In the genomic region with DNA sequence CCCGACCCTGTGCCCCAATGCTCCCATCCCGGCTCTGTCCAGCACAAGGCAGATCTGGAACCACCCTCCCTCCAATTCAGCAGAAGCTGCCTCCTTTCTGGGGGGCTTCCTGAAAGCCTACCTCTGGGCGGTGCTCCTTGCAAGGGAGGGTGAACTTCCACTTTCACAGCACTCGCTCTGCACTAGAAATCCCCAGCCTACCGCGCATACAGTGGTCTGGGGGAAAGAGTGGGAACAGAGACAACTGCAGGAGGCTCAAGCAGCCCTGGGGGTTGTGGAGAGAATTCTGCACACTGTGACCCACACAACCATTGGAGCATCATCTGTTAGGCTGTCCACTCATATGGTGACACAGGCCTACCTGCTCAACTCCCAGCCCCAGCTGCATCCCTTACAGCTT, we compare ENCODE assay signal across 32 mouse cellular contexts. TPM values are rescaled to one million over a fixed set of nuclear protein-coding genes. Genes with fewer than 3 reads are reported as not detected.
DNase-seq lines count a peak whose midpoint lies in the region; ATAC-seq and TF ChIP-seq lines count a peak whose summit lies in the region.
"Had no signal": no experiment of that assay in that cellular context is flagged by ENCODE, and none has a peak within 500 bp of the region (broad histone marks: within the 10 kb centered on the region; RNA-seq: fewer than 3 reads in every experiment).

No protein-coding gene starts in this region.

- peak overlapping the region; percentile 73; the same call in 1 of the 2 replicates for H3K27ac ChIP-seq in liver, embryonic 13.5 days
- no peak overlapping the region for H3K27ac ChIP-seq in liver, embryonic 11.5 days (ENCODE audit: low read depth, low read length)
- H3K27ac ChIP-seq in stomach, postnatal 0 days (replicated peaks): no peak overlapping the region
- H3K27ac ChIP-seq: embryonic facial prominence, embryonic 13.5 days; forebrain, embryonic 12.5 days; hindbrain, embryonic 12.5 days; hindbrain, postnatal 0 days; intestine, embryonic 15.5 days; kidney, postnatal 0 days; limb, embryonic 10.5 days; limb, embryonic 15.5 days; midbrain, embryonic 13.5 days; neural tube, embryonic 13.5 days had no signal

- TF ChIP-seq CTCF in stomach, postnatal 0 days (IDR thresholded peaks at IDR 0.05; ENCODE audit: low read depth): no peak

- H3K9me3 ChIP-seq in liver, embryonic 13.5 days (replicated peaks): no peaks in the 10 kb centered on the region
- H3K9me3 ChIP-seq in liver, embryonic 11.5 days (ENCODE audit: control insufficient read depth, low read length): no peaks in the 10 kb centered on the region
- H3K9me3 ChIP-seq in stomach, postnatal 0 days (ENCODE audit: control insufficient read depth, low read length): 0 out of 2 replicates have a peak, but pooled peaks cover 2% of the 10 kb centered on the region
- H3K9me3 ChIP-seq: hindbrain, embryonic 12.5 days; intestine, embryonic 15.5 days; limb, embryonic 10.5 days had no signal

- peaks cover 53% of the 10 kb centered on the region for H3K4me1 ChIP-seq in liver, embryonic 13.5 days (replicated peaks)
- peaks cover 11% of the 10 kb centered on the region for H3K4me1 ChIP-seq in liver, embryonic 11.5 days (replicated peaks; ENCODE audit: control insufficient read depth, insufficient read depth, low read length)
- no peaks in the 10 kb centered on the region for H3K4me1 ChIP-seq in stomach, postnatal 0 days (replicated peaks; ENCODE audit: control insufficient read depth, insufficient read depth)
- H3K4me1 ChIP-seq: embryonic facial prominence, embryonic 13.5 days; forebrain, embryonic 12.5 days; intestine, embryonic 15.5 days; limb, embryonic 10.5 days had no signal

- no peak for TF ChIP-seq EP300 in stomach, postnatal 0 days (optimal IDR thresholded peaks at IDR 0.05)

- DNase-seq in liver, embryonic 13.5 days: no peak
- DNase-seq in liver, embryonic 11.5 days (ENCODE audit: low spot score): no peak
- DNase-seq in B cell, adult 2 months: peak; percentile 56 to 58
- peak; percentile 57 for DNase-seq in splenic B cell, adult 2 months (ENCODE audit: low read depth, low spot score)
- no peak for DNase-seq in heart, adult 18-20 months
- no peak for DNase-seq in stomach, postnatal 0 days (ENCODE audit: low spot score)
- DNase-seq: adrenal gland, adult 8-10 months; cerebellum, adult 11 months; cerebellum, adult 9-10 months; cerebellum, postnatal 36 days; gastrocnemius, postnatal 10 days; heart, adult 11 months; heart, postnatal 36 days; kidney, adult 8-10 months; kidney, postnatal 4 days; lung, postnatal 4 days; thymus, adult 18-20 months; thymus, postnatal 36 days had no signal

- H3K4me3 ChIP-seq in liver, embryonic 13.5 days (replicated peaks): no peak overlapping the region
- H3K4me3 ChIP-seq in liver, embryonic 11.5 days (ENCODE audit: low read depth, low read length): no peak overlapping the region
- no peak overlapping the region for H3K4me3 ChIP-seq in stomach, postnatal 0 days (ENCODE audit: low read depth, low read length)
- H3K4me3 ChIP-seq: embryonic facial prominence, embryonic 13.5 days; erythroblast, embryonic 14.5 days; forebrain, embryonic 12.5 days; hindbrain, embryonic 12.5 days; intestine, embryonic 15.5 days; limb, embryonic 10.5 days; limb, embryonic 15.5 days; midbrain, embryonic 13.5 days; neural tube, embryonic 13.5 days had no signal

- peaks cover 7% of the 10 kb centered on the region; the same call in 1 of the 2 replicates for H3K36me3 ChIP-seq in liver, embryonic 13.5 days
- H3K36me3 ChIP-seq in liver, embryonic 11.5 days (ENCODE audit: control insufficient read depth, insufficient read depth, low read length): peaks cover 6% of the 10 kb centered on the region; the same call in 1 of the 2 replicates
- H3K36me3 ChIP-seq in splenic B cell, adult 2 months (ENCODE audit: control insufficient read depth, insufficient read depth, low read length, poor library complexity, severe bottlenecking): peaks cover 3% of the 10 kb centered on the region
- H3K36me3 ChIP-seq in stomach, postnatal 0 days (ENCODE audit: control insufficient read depth, insufficient read depth, low read length): no peaks in the 10 kb centered on the region
- H3K36me3 ChIP-seq: G1E; hindbrain, embryonic 12.5 days; intestine, embryonic 15.5 days; midbrain, embryonic 13.5 days had no signal

- no peak overlapping the region for H3K9ac ChIP-seq in liver, embryonic 13.5 days
- H3K9ac ChIP-seq in liver, embryonic 11.5 days (ENCODE audit: low read depth, low read length): no peak overlapping the region
- no peak overlapping the region for H3K9ac ChIP-seq in stomach, postnatal 0 days (ENCODE audit: low read length)
- H3K9ac ChIP-seq: embryonic facial prominence, embryonic 13.5 days; forebrain, embryonic 12.5 days; hindbrain, embryonic 12.5 days; intestine, embryonic 15.5 days; limb, embryonic 15.5 days; midbrain, embryonic 13.5 days; neural tube, embryonic 13.5 days had no signal

- 90% methylated on average over 6 of the region's 6 CpGs for WGBS in liver, embryonic 13.5 days (ENCODE audit: insufficient replicate concordance)
- WGBS in liver, embryonic 11.5 days: 83% methylated on average over 6 of the region's 6 CpGs
- WGBS in stomach, postnatal 0 days: 92% methylated on average over 6 of the region's 6 CpGs

- H3K4me2 ChIP-seq in liver, embryonic 13.5 days: no peak overlapping the region
- H3K4me2 ChIP-seq in liver, embryonic 11.5 days: no peak overlapping the region
- no peak overlapping the region for H3K4me2 ChIP-seq in stomach, postnatal 0 days (replicated peaks; ENCODE audit: low read depth)
- H3K4me2 ChIP-seq: embryonic facial prominence, embryonic 13.5 days; forebrain, embryonic 12.5 days; heart, embryonic 11.5 days; hindbrain, embryonic 12.5 days; intestine, embryonic 15.5 days; limb, embryonic 15.5 days; midbrain, embryonic 13.5 days; neural tube, embryonic 13.5 days had no signal

- ATAC-seq in liver, embryonic 13.5 days (ENCODE audit: low read depth): no peak
- no peak for ATAC-seq in liver, embryonic 11.5 days (replicated peaks; ENCODE audit: low FRiP score)
- 0 out of 2 replicates have a peak, but pooled peaks have one; percentile 22 for ATAC-seq in common myeloid progenitor, adult 5-6 weeks (replicated peaks; ENCODE audit: low read depth, poor library complexity, severe bottlenecking)
- no peak for ATAC-seq in stomach, postnatal 0 days (ENCODE audit: low FRiP score, low TSS enrichment)
- ATAC-seq: hindbrain, postnatal 0 days; intestine, embryonic 15.5 days had no signal

- no peaks in the 10 kb centered on the region for H3K27me3 ChIP-seq in liver, embryonic 13.5 days
- H3K27me3 ChIP-seq in liver, embryonic 11.5 days (replicated peaks; ENCODE audit: control insufficient read depth, insufficient read depth, low read length): no peaks in the 10 kb centered on the region
- no peaks in the 10 kb centered on the region for H3K27me3 ChIP-seq in splenic B cell, adult 2 months (ENCODE audit: control insufficient read depth, insufficient read depth, low read length, poor library complexity, severe bottlenecking)
- H3K27me3 ChIP-seq in stomach, postnatal 0 days (ENCODE audit: control insufficient read depth, insufficient read depth, low read length): no peaks in the 10 kb centered on the region
- H3K27me3 ChIP-seq: embryonic facial prominence, embryonic 13.5 days; forebrain, embryonic 12.5 days; hindbrain, embryonic 12.5 days; intestine, embryonic 15.5 days; limb, embryonic 15.5 days; midbrain, embryonic 13.5 days; neural tube, embryonic 13.5 days had no signal

RNA-seq across cellular contexts. Expression of gene Rftn1, which starts 30.7 kb away (rescaled TPM):
- 5.7 and 6.0 TPM in 2 replicates for polyA plus RNA-seq in liver, embryonic 13.5 days (2015; fragmentation: Nextera tagmentation; extraction: Ambion mirVana)
- polyA plus RNA-seq in liver, embryonic 11.5 days (2014; fragmentation: Nextera tagmentation; extraction: Ambion mirVana): 12.8 and 13.9 TPM in 2 replicates
- 37.4 and 43.0 TPM in 2 replicates for total RNA-seq in common myeloid progenitor, adult 5-6 weeks (2017)
- 10 to 100 TPM; 52.1 to 53.3 TPM for total RNA-seq in heart, adult 18-20 months (2021)
- 7.0 and 7.1 TPM in 2 replicates for polyA plus RNA-seq in stomach, postnatal 0 days (2015; fragmentation: Nextera tagmentation; extraction: Ambion mirVana)
- total RNA-seq: G1E had no signal
- polyA plus RNA-seq: G1E had no signal

Comparison
In these comparisons a context has a peak if more than half of its experiments do, and no peak if none do; other contexts are left out.
1. DNase-seq: peak in B cell, adult 2 months (2 of 2) and splenic B cell, adult 2 months (single experiment); none in liver, embryonic 13.5 days (single experiment), liver, embryonic 11.5 days (single experiment), heart, adult 18-20 months (0 of 2) and stomach, postnatal 0 days (single experiment).